Mouse (Mus musculus) cerebellum, postnatal 25 days (tissue): ENCODE results near the gene Tmem150c.

ENCODE experiments used
- DNase-seq, 2 experiments: peaks; one replicate each; pipeline ENCODE4 v3.0.0; 2021; ENCODE audit warnings: mixed read lengths in 2 of 2

Tmem150c gene

GRCm38 (mm10) chr5:100049904-100050303, 109.7 kb downstream of the Tmem150c start:
- no peak for DNase-seq

GRCm38 (mm10) chr5:100047871-100048270, 111.7 kb downstream of the Tmem150c start:
- DNase-seq: peak in 1 of 2 experiments; percentile 32

- DNase-seq: no peak
Measured at GRCm38 (mm10) chr5:100047143-100047640, 112.4 kb downstream of the Tmem150c start.

GRCm38 (mm10) chr5:100046096-100046495, 113.5 kb downstream of the Tmem150c start:
- peak in 1 of 2 experiments; percentile 35 for DNase-seq

- no peak for DNase-seq
Measured at GRCm38 (mm10) chr5:100044621-100045020, 115.0 kb downstream of the Tmem150c start.

- DNase-seq: no peak
Measured at GRCm38 (mm10) chr5:100044030-100044429, 115.6 kb downstream of the Tmem150c start.

GRCm38 (mm10) chr5:100043361-100043760, 116.2 kb downstream of the Tmem150c start:
- DNase-seq: peak; percentile 83 to 91

GRCm38 (mm10) chr5:100042467-100042866, 117.1 kb downstream of the Tmem150c start:
- no peak for DNase-seq

GRCm38 (mm10) chr5:100041272-100041671, 118.3 kb downstream of the Tmem150c start:
- DNase-seq: no peak

- peak in 1 of 2 experiments; percentile 49 for DNase-seq
Measured at GRCm38 (mm10) chr5:100040281-100040784, 119.3 kb downstream of the Tmem150c start.

- DNase-seq: peak; percentile 96 to 97
Measured at GRCm38 (mm10) chr5:100039602-100040142, 119.9 kb downstream of the Tmem150c start, which contains the start of the genes Hnrnpdl and Enoph1. Hnrnpdl (minus strand) TSS chr5:100039664. Enoph1 (plus strand) TSS chr5:100039985.

- peak; percentile 99 for DNase-seq
Measured at GRCm38 (mm10) chr5:100038714-100039601, 120.7 kb downstream of the Tmem150c start.

- peak; percentile 91 to 96 for DNase-seq
Measured at GRCm38 (mm10) chr5:100037965-100038713, 121.5 kb downstream of the Tmem150c start.

- no peak for DNase-seq
Measured at GRCm38 (mm10) chr5:100036681-100037080, 122.9 kb downstream of the Tmem150c start.

- DNase-seq: peak in 1 of 2 experiments; percentile 51
Measured at GRCm38 (mm10) chr5:100035950-100036349, 123.7 kb downstream of the Tmem150c start.

GRCm38 (mm10) chr5:100032646-100033045, 127.0 kb downstream of the Tmem150c start:
- no peak for DNase-seq

GRCm38 (mm10) chr5:100032107-100032506, 127.5 kb downstream of the Tmem150c start:
- DNase-seq: no peak

- DNase-seq: no peak
Measured at GRCm38 (mm10) chr5:100030069-100030468, 129.5 kb downstream of the Tmem150c start.
